Mouse (Mus musculus) bone marrow macrophage, adult 2 months (primary cell): Measurements from ENCODE around the gene Atp6v0d1.

Experiments
- CTCF ChIP-seq: IDR thresholded peaks from 2 replicates; pipeline ENCODE4 v1.5.1; 2012; ENCODE audit warnings: low read depth, mild to moderate bottlenecking, low read length, moderate library complexity
- POLR2A ChIP-seq: IDR thresholded peaks from 2 replicates; pipeline ENCODE4 v1.6.1; 2012; ENCODE audit warnings: mild to moderate bottlenecking, low read depth, low read length, borderline replicate concordance

- TF ChIP-seq CTCF (no peak), POLR2A (no peak)
Measured at GRCm38 (mm10) chr8:105522890-105523289, 43.0 kb downstream of the Atp6v0d1 start.
